Mouse (Mus musculus) spleen, adult 18-20 months (tissue): Measurements from ENCODE around the gene Olfr53.
"Not testable (repeated sequence)": the region's sequence is repeated elsewhere in the genome, so short reads cannot be mapped to it uniquely, and the experiment has no call there.

Experiments used
- DNase-seq, 2 experiments: peaks; one replicate each; pipeline ENCODE4 v3.0.0; 2022; ENCODE audit warnings: mixed read lengths in 2 of 2

Gene Olfr53

GRCm38 (mm10) chr7:140646152-140646551 lies at the start of gene Olfr53:
Olfr53 (plus strand) TSS chr7:140646452.
- DNase-seq = no peak

DNA sequence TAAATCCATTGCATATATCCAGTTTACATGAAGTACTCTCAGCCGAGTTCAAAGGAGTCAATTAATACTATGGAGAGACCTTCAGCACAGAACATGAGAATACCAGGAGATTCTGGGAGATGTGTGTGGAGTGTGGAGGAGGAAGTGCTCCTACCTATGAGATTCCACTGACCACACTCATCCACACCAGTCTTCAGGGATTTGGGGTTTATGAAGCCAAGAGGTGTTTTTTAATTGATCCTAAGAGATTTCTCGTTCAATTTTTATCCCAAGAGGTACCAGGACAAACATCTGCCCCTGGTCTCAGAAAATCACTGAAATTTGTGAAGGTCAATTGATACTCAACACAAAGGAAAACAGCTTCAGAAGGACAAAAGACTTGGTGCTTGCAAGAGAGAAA lies 45.3 kb upstream of the Olfr53 start, which contains the start of gene Olfr46:
Olfr46 (plus strand) TSS at position 301 of the 400 bp plus-strand sequence.
- DNase-seq = not testable (repeated sequence)

- DNase-seq = not testable (repeated sequence)
Measured at GRCm38 (mm10) chr7:140628670-140629069, 17.6 kb upstream of the Olfr53 start, which contains the start of gene Olfr61. Olfr61 (plus strand) TSS chr7:140628970.

GRCm38 (mm10) chr7:140630559-140630958 lies 15.7 kb upstream of the Olfr53 start:
- no peak for DNase-seq

GRCm38 (mm10) chr7:140659630-140660029 lies 13.4 kb downstream of the Olfr53 start, which contains the start of gene Olfr539:
Olfr539 (plus strand) TSS chr7:140659930.
- DNase-seq = no peak

DNA sequence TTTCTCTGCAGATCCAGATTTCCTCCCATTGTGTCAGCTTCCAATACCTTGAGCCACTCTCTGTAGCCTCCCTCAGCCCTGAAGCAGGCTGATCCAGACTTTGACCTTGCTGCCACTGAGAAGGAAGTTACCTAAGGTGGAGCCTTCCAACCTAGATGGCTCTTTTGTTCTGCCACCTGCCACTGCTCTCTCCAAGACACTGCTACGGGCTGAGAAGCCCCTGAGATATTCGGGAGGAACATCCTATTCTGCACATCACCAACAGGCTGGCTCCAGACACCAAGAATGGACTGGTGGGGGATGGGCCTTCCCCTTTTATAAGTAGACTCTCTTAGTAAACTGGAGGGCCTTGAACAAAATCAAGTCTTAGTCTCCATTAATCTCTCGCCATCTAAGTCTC lies 24.4 kb downstream of the Olfr53 start:
- not testable (repeated sequence) for DNase-seq

DNA sequence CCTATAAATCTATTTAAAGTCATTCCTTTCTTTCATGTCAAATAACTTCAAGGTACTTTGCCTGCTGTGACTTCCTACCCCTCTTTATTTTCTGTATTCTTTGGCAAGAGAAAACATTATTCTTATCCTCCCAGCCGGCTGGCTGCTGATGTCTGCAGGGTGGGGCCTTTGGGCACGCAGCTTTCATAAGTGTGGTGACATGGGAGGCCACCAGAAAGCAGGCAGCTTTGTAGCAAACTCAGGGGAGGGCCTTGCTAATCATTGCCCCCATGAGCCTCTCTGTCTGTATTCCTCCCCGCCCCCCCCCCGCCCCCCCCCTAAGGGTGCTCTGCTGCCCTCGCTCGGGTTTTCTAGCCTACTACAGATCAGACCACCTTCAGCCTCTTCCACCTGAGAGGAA lies 29.6 kb downstream of the Olfr53 start:
- no peak for DNase-seq

DNA sequence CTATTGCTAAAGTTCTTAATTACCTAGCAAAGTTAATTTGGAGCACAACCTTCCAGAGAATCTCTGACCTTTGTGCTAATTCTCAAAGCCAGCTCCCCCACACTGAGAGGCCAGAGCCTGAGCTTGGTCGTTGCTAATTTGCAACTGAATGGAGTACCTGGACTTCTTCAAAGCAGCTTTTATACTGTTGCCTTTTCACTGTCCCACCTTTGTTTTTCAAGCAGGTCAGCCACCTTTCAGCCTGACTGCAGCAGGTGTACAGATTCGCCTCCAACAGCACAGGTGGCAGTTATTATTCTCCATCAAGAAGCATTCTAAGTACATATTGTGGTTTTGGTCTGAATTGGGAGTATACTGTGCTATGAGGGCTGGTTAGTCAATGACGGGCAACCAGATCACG lies 33.3 kb downstream of the Olfr53 start:
- not testable (repeated sequence) for DNase-seq

DNA sequence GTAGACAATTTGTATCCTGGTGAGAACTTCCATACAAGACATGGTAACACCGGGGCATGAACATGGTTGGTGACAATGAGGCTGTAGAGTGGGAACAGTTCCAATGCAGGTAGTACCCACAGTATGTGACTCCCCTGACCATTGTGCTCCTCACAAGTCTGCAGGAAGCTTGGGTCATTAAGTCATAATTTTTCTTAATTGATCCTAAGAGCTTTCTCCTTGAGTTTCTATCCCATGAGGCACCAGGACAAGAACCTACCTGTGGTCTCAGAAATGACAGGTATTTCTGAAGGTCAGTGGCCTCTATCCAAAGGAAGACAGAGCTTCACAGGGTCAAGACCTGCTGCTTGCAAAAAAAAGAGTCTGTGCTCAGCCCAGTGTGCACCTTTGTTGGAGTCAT lies 35.4 kb downstream of the Olfr53 start, which contains the start of gene Olfr45:
Olfr45 (plus strand) TSS at position 301 of the 400 bp plus-strand sequence.
- DNase-seq = no peak

DNA sequence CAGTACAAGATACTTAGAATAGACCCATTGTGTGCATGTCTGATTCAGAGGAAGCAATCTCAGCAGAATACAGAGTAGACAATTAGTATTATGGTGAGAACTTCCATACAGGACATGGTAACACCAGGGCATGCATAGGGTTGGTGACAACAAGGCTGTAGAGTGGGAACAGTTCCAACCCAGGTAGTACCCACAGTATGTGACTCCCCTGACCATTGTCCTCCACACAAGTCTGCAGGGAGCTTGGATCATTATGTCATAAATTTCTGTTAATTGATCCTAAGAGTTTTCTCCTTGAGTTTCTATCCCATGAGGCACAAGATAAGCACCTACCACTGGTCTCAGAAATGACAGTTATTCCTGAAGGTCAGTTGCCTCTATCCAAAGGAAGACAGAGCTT lies 50.7 kb downstream of the Olfr53 start, which contains the start of gene Olfr541:
Olfr541 (plus strand) TSS at position 301 of the 400 bp plus-strand sequence.
- no peak for DNase-seq
